Mouse (Mus musculus): ENCODE data around the gene Amigo1. TPM values are rescaled to one million over a fixed set of nuclear protein-coding genes. Genes with fewer than 3 reads are reported as not detected.
A peak's percentile ranks its signal among the peaks of the same experiment; 100 is the strongest.

The Amigo1 gene
- polyA plus RNA-seq, 1 experiment from 2014 or later = 2.5 TPM

DNA sequence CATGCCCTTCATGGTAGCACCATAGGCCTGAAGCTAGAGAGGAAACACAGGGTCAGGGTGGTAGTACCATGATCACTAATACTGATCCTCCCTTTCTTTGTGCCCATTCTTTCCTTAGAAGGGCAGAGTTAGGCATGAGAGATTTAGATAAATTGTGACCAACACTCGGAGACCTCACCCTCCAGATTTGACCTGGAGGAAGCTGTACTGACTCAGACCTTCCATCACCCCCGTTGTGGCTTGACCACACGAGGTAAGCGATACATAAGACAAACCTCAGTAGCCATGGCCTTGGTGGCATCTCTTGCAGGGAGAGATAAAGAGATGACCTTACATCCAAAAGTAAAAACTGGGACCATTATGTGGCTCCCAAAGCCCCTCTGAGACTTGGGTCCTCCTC, 9.2 kb downstream of the Amigo1 start:
- no peak overlapping the region for H3K4me3 ChIP-seq (ENCODE audit: low read length)
- H3K27ac ChIP-seq (ENCODE audit: low read length) = no peak overlapping the region
- no peak overlapping the region for H3K9ac ChIP-seq (ENCODE audit: low read length)
- H3K27me3 ChIP-seq (ENCODE audit: control insufficient read depth, insufficient read depth, low read length) = no peaks in the 10 kb centered on the region
- whole genome bisulfite sequencing = 83% methylated on average over 4 of the region's 4 CpGs
- H3K9me3 ChIP-seq (replicated peaks; ENCODE audit: control insufficient read depth, low read length) = no peaks in the 10 kb centered on the region
- H3K36me3 ChIP-seq (ENCODE audit: control insufficient read depth, insufficient read depth) = 0 out of 2 replicates have a peak, but pooled peaks cover 4% of the 10 kb centered on the region
- H3K4me1 ChIP-seq (ENCODE audit: control insufficient read depth, insufficient read depth, low read length) = peaks cover 22% of the 10 kb centered on the region
- H3K4me2 ChIP-seq (ENCODE audit: low read depth, low read length) = no peak overlapping the region
- no peak for ATAC-seq (replicated peaks; ENCODE audit: extremely low read depth, insufficient read depth, low FRiP score)

DNA sequence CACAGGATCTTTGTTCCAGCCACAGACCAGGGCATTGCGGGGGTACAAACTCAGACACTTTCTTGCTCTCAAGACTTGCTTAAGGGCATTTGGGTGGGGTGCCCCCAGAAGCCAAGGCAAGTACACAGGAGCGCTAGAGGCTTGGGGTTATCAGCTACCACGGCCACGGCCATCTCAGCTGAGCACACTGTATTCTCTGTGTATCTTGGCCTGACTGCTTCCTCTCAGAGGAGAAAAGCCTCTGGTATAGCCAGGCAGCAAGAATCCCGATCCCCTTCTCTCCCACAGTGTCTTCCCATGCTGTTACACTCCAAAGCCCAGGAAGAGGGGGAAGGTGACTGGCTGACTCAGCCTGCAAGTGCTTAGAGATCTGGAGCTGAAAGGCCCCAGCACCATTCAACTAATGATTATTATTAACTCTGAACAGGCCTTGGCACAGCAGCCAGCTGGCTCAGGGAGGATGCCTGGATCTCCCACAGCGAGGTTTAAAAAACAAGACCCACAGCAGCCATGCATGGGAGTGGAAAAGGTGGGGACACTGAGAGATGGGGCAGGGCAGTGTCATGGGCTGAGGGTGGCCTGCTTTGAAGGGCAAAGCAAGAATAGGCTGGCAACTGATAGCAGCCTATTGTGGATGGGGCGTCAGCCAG, 9.9 kb downstream of the Amigo1 start:
- Histone ChIP-seq H3K27ac (ENCODE audit: low read length) (0 out of 2 replicates have a peak overlapping the region, but pooled peaks have one; percentile 3), H3K9me3 (replicated peaks; ENCODE audit: control insufficient read depth, low read length) (no peaks in the 10 kb centered on the region), H3K9ac (ENCODE audit: low read length) (no peak overlapping the region), H3K36me3 (ENCODE audit: control insufficient read depth, insufficient read depth) (0 out of 2 replicates have a peak, but pooled peaks cover 4% of the 10 kb centered on the region), H3K27me3 (ENCODE audit: control insufficient read depth, insufficient read depth, low read length) (no peaks in the 10 kb centered on the region), H3K4me1 (ENCODE audit: control insufficient read depth, insufficient read depth, low read length) (peaks cover 23% of the 10 kb centered on the region), H3K4me3 (ENCODE audit: low read length) (no peak overlapping the region), H3K4me2 (ENCODE audit: low read depth, low read length) (no peak overlapping the region)
- no peak for ATAC-seq (replicated peaks; ENCODE audit: extremely low read depth, insufficient read depth, low FRiP score)
- 58% methylated on average over 7 of the region's 7 CpGs for WGBS

DNA sequence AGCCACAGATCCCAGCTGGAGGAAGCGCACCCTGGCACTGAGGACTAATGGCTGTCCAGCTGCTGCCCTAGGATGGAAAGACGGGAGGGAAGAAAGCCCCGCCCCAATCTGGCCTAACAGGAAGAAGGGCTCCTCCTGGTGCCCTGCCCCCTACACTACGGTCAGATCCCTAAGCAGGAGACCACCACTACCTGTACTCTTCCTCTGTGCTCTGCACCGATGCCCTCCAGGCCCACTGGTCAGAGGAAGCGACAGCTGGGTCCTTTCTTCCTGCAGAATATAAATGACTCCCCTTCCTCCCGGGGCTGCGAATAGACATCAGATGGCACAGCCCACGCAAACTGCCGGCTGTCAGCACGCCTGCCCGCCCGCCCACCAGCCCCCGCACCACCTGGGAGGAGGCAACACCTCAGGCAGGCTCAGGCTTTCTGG, 10.9 kb downstream of the Amigo1 start:
- WGBS = 17% methylated on average over 14 of the region's 14 CpGs
- Histone ChIP-seq H3K27ac (ENCODE audit: low read length) (no peak overlapping the region), H3K27me3 (ENCODE audit: control insufficient read depth, insufficient read depth, low read length) (no peaks in the 10 kb centered on the region), H3K4me1 (ENCODE audit: control insufficient read depth, insufficient read depth, low read length) (peaks cover 28% of the 10 kb centered on the region), H3K9ac (ENCODE audit: low read length) (peak overlapping the region; percentile 45), H3K9me3 (replicated peaks; ENCODE audit: control insufficient read depth, low read length) (no peaks in the 10 kb centered on the region), H3K36me3 (ENCODE audit: control insufficient read depth, insufficient read depth) (0 out of 2 replicates have a peak, but pooled peaks cover 4% of the 10 kb centered on the region), H3K4me3 (ENCODE audit: low read length) (no peak overlapping the region), H3K4me2 (ENCODE audit: low read depth, low read length) (peak overlapping the region; percentile 35)
- ATAC-seq (replicated peaks; ENCODE audit: extremely low read depth, insufficient read depth, low FRiP score) = no peak

DNA sequence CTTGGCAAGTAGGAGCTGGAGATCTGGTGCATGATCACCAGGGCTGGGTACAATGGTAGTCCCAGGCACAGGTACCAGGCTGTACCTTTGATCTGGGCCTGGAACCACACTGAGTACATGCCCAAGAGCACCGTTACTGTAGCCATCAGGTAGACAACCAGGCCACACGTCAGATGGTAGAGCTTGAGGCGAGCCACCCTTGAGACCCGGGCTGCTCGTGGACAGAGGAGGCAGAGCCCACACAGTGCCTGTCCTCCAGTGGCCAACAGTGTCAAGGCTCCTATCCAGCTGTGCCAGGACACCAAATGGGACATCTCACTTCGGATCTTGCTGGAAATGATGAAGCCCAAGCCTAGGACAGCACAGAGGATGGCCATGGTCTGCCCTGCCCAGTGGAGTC, 13.1 kb downstream of the Amigo1 start:
- no peak for ATAC-seq (replicated peaks; ENCODE audit: extremely low read depth, insufficient read depth, low FRiP score)
- WGBS = 95% methylated on average over 6 of the region's 6 CpGs
- Histone ChIP-seq H3K36me3 (ENCODE audit: control insufficient read depth, insufficient read depth) (0 out of 2 replicates have a peak, but pooled peaks cover 4% of the 10 kb centered on the region), H3K4me3 (ENCODE audit: low read length) (no peak overlapping the region), H3K9ac (ENCODE audit: low read length) (no peak overlapping the region), H3K4me1 (ENCODE audit: control insufficient read depth, insufficient read depth, low read length) (peaks cover 25% of the 10 kb centered on the region), H3K27ac (ENCODE audit: low read length) (no peak overlapping the region), H3K4me2 (ENCODE audit: low read depth, low read length) (no peak overlapping the region), H3K9me3 (replicated peaks; ENCODE audit: control insufficient read depth, low read length) (no peaks in the 10 kb centered on the region), H3K27me3 (ENCODE audit: control insufficient read depth, insufficient read depth, low read length) (no peaks in the 10 kb centered on the region)

DNA sequence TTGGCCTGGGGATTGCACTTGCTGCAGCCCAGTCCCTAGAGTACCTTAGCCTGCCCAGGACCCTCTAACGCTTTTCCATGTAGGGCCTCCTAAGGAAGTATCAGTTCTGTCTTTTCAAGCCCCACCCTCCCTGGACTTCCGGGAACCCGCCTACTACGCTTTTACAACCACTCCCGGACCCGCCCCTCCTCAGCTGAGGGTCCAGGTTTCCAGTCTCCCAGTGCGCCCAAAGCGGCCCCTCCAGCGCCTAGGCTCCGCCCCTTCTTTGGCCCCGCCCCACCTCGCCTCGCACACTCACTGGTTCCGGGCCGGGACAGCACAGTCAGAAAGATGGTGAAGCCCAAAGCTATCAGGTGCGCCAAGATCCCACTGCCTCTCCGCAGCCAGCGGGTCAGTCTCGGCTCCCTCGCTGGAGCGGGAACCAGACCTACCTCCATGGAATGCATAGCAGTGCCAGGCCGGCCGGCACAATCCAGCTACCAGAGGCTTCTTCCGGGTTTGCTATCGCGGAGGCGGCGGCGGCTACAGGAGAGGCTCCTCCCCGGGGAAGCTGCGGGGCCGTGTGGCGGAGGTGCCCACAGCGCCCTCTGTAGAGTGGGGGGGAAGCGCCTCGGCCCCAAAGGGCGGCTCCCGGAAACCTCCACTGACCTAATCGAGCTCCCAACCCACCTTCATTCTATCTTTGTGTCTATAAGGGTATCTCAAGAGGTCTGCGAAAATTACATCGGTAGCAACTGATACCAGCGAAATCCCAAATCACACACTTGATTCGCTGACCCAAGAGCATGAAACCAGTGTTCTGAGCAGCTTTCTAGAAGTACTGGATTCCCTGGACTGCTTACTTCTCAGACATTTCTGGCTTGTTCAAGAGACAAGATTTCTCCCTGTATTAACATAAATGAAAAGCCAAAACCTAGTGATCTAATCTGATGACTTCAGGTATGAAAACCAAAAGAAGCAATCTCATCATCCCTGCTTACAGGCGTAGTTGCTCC, 14.5 kb downstream of the Amigo1 start, which contains the start of gene Cyb561d1:
Gene Cyb561d1, minus strand, starts transcription at position 884 of the 995 bp plus-strand sequence.
- Histone ChIP-seq H3K36me3 (ENCODE audit: control insufficient read depth, insufficient read depth) (peaks cover 8% of the 10 kb centered on the region; the same call in 1 of the 2 replicates), H3K27me3 (ENCODE audit: control insufficient read depth, insufficient read depth, low read length) (no peaks in the 10 kb centered on the region), H3K4me1 (ENCODE audit: control insufficient read depth, insufficient read depth, low read length) (peaks cover 25% of the 10 kb centered on the region), H3K27ac (ENCODE audit: low read length) (peak within 1 kb of the TSS; percentile 85), H3K9me3 (replicated peaks; ENCODE audit: control insufficient read depth, low read length) (no peaks in the 10 kb centered on the region), H3K9ac (ENCODE audit: low read length) (peak within 1 kb of the TSS; percentile 78), H3K4me3 (ENCODE audit: low read length) (peak within 1 kb of the TSS; percentile 70), H3K4me2 (ENCODE audit: low read depth, low read length) (peak within 1 kb of the TSS; percentile 79)
- WGBS = 2% methylated on average over 44 of the region's 44 CpGs
- peak; percentile 93 for ATAC-seq (replicated peaks; ENCODE audit: extremely low read depth, insufficient read depth, low FRiP score)

DNA sequence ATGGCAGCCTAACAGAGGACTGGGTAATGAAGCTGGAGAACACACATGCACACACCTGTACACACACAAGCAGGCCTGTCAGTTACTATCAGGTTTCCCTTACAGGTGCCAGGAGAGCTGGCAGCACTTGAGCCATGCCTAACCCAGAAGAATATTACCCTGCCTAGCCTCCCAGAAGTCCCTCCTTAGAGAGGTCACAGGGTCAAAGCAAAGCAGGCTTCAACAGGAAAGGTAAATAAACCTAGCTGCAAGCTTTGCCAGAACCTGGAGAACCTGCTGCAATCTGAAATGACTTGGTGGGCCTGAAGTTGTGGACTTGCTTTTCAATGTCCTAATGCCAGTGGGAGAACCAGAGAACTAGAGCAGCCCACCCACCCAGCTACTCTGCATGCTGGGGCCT, 16.4 kb downstream of the Amigo1 start:
- Histone ChIP-seq H3K36me3 (ENCODE audit: control insufficient read depth, insufficient read depth) (peaks cover 13% of the 10 kb centered on the region), H3K27me3 (ENCODE audit: control insufficient read depth, insufficient read depth, low read length) (no peaks in the 10 kb centered on the region), H3K4me1 (ENCODE audit: control insufficient read depth, insufficient read depth, low read length) (peaks cover 13% of the 10 kb centered on the region), H3K9ac (ENCODE audit: low read length) (no peak overlapping the region), H3K27ac (ENCODE audit: low read length) (no peak overlapping the region), H3K4me3 (ENCODE audit: low read length) (no peak overlapping the region), H3K4me2 (ENCODE audit: low read depth, low read length) (no peak overlapping the region), H3K9me3 (replicated peaks; ENCODE audit: control insufficient read depth, low read length) (no peaks in the 10 kb centered on the region)
- no peak for ATAC-seq (replicated peaks; ENCODE audit: extremely low read depth, insufficient read depth, low FRiP score)

DNA sequence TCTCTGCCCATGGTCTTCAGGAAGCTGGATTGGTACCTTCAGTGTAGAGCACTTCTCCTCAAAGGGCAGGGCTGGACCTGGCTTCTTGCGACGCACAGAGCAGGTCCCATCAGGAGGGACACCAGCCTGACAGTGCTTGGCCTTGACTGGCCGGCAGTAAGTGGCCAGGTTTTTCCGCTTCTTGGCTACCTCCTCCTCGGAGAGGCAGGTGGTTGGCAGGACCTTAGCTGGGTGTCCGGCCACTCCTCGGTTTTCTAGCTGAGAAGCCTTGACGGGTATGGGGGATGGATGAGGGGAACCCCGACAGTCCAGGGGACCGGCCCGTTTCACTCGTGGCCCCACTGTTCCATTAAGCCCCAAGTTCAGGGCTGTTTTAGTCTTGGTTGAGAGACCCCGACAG, 17.1 kb downstream of the Amigo1 start:
- no peak for ATAC-seq (replicated peaks; ENCODE audit: extremely low read depth, insufficient read depth, low FRiP score)
- Histone ChIP-seq H3K4me3 (ENCODE audit: low read length) (no peak overlapping the region), H3K9ac (ENCODE audit: low read length) (no peak overlapping the region), H3K4me1 (ENCODE audit: control insufficient read depth, insufficient read depth, low read length) (peaks cover 11% of the 10 kb centered on the region), H3K4me2 (ENCODE audit: low read depth, low read length) (no peak overlapping the region), H3K36me3 (ENCODE audit: control insufficient read depth, insufficient read depth) (peaks cover 13% of the 10 kb centered on the region), H3K27me3 (ENCODE audit: control insufficient read depth, insufficient read depth, low read length) (no peaks in the 10 kb centered on the region), H3K27ac (ENCODE audit: low read length) (no peak overlapping the region), H3K9me3 (replicated peaks; ENCODE audit: control insufficient read depth, low read length) (no peaks in the 10 kb centered on the region)
- 92% methylated on average over 13 of the region's 13 CpGs for WGBS

DNA sequence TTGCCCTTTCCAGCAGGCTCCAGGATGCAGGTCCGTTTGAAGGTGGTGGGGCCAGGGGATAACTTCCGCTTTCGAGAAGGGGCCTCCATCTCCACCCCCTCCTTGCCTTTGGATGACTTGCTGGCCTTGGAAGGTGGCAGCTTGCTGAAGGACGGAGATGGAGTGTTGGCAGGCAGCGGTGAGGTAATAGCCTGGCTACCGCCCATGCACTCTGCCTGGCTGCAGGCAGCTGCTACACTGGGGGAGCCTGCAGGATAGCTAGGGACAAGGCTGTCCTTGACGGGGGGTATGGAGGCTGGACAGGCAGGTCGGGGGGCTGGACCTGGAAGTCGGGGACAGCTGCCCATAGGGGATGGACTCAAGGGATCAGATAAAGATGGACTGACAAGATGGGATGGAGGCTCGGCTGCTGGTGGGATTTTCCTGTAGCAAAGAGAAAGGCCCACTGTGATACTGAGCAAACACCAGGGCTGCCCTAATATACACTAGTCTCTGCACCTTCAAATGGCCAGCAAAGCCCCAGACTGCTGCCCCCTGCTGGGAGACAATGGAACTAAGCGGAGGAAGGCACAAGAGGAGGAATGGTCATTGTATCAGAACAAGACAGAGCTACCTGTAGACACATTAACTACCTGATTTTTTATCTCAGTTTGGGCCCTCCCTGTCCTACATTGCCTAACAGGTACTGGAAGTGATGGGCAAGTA, 17.6 kb downstream of the Amigo1 start:
- Histone ChIP-seq H3K4me2 (ENCODE audit: low read depth, low read length) (no peak overlapping the region), H3K27me3 (ENCODE audit: control insufficient read depth, insufficient read depth, low read length) (no peaks in the 10 kb centered on the region), H3K9me3 (replicated peaks; ENCODE audit: control insufficient read depth, low read length) (no peaks in the 10 kb centered on the region), H3K36me3 (ENCODE audit: control insufficient read depth, insufficient read depth) (peaks cover 13% of the 10 kb centered on the region), H3K4me1 (ENCODE audit: control insufficient read depth, insufficient read depth, low read length) (peaks cover 11% of the 10 kb centered on the region), H3K4me3 (ENCODE audit: low read length) (no peak overlapping the region), H3K9ac (ENCODE audit: low read length) (no peak overlapping the region), H3K27ac (ENCODE audit: low read length) (no peak overlapping the region)
- WGBS = 77% methylated on average over 11 of the region's 11 CpGs
- no peak for ATAC-seq (replicated peaks; ENCODE audit: extremely low read depth, insufficient read depth, low FRiP score)
